Mouse (Mus musculus) C2C12 (cell line): Measurements from ENCODE around the gene Serpina16.

Experiments used
- CEBPB ChIP-seq: IDR thresholded peaks from one replicate; pipeline ENCODE4 v1.6.1; 2011; ENCODE audit warnings: low read depth, mild to moderate bottlenecking, control low read depth, moderate library complexity
- CTCF ChIP-seq: IDR thresholded peaks from one replicate; pipeline ENCODE4 v1.5.1; 2011; ENCODE audit not compliant: control insufficient read depth, insufficient read depth, insufficient read length
- FOSL1 ChIP-seq: IDR thresholded peaks from one replicate; pipeline ENCODE4 v1.8.0; 2011; ENCODE audit warnings: mild to moderate bottlenecking, low read length; ENCODE audit not compliant: poor library complexity, insufficient read depth, severe bottlenecking
- MYOD1 ChIP-seq: IDR thresholded peaks from one replicate; pipeline ENCODE4 v1.6.1; 2011; ENCODE audit warnings: low read depth; ENCODE audit not compliant: control insufficient read depth, insufficient read length
- MYOG ChIP-seq: IDR thresholded peaks from one replicate; pipeline ENCODE4 v1.6.1; 2011; ENCODE audit not compliant: control insufficient read depth, insufficient read length; ENCODE audit errors: extremely low read depth
- USF1 ChIP-seq: IDR thresholded peaks from one replicate; pipeline ENCODE4 v1.6.1; 2011; ENCODE audit warnings: low read depth, mild to moderate bottlenecking, control low read depth, moderate library complexity

- TF ChIP-seq CTCF: no peak
- no peak for TF ChIP-seq CEBPB
- TF ChIP-seq MYOD1: no peak
- no peak for TF ChIP-seq MYOG
- no peak for TF ChIP-seq FOSL1
- TF ChIP-seq USF1: no peak
These were observed 4.5 kb downstream of the Serpina16 start for GRCm38 (mm10) chr12:103671483-103671882.
